ENCODE assay signal across 8 mouse cellular contexts in the genomic region with DNA sequence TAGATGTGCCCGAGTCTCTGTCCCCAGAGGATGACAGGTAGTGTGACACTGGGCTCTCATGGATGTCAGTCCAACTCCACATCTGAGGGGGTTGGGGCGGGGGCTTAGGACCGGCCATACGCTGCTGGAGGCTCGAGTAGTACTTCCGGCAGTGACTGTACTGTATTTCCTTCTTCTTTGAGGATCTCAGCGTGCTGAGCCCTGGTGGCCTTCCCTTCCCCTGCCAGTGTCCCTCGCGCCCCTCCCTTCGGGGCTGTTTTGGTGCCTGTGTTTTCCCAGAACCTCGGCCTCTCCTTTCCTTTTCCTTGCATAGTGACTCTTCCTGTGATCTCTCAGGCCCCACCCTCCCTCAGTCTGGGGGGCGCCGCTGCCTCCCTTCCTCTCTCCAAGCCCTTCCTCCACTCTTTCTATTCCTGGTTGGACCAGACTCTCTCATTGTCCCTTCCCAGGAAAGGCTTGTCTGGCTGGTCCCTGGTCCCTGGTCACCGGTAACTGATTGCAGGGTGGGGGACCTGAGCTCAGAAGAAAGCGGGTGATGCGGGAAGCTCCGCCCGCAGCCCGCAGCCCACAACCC.
A peak's percentile ranks its signal among the peaks of the same experiment; 100 is the strongest.
DNase-seq lines count a peak whose midpoint lies in the region; ATAC-seq and TF ChIP-seq lines count a peak whose summit lies in the region.

No protein-coding gene starts in this region.

- H3K27ac ChIP-seq in heart, postnatal 0 days (ENCODE audit: low read depth): peak overlapping the region; percentile 91
- peak overlapping the region; percentile 94 for H3K27ac ChIP-seq in kidney, postnatal 0 days

- H3K4me3 ChIP-seq in E14TG2a.4 (replicated peaks; ENCODE audit: low read length): peak overlapping the region; percentile 71
- peak overlapping the region; percentile 26; the same call in 1 of the 2 replicates for H3K4me3 ChIP-seq in heart, postnatal 0 days (ENCODE audit: low read depth, low read length)
- H3K4me3 ChIP-seq in kidney, postnatal 0 days (replicated peaks; ENCODE audit: low read depth, low read length): 0 out of 2 replicates have a peak overlapping the region, but pooled peaks have one; percentile 3

- no peak for TF ChIP-seq EP300 in heart, postnatal 0 days (IDR thresholded peaks at IDR 0.05; ENCODE audit: low read depth)

- WGBS in heart, postnatal 0 days: 15% methylated on average over 19 of the region's 19 CpGs
- WGBS in kidney, postnatal 0 days: 12% methylated on average over 19 of the region's 19 CpGs

- peak overlapping the region; percentile 54 for H3K4me2 ChIP-seq in heart, postnatal 0 days (ENCODE audit: low read depth, low read length)
- peak overlapping the region; percentile 37 for H3K4me2 ChIP-seq in kidney, postnatal 0 days (ENCODE audit: low read length)

- peak; percentile 18 for ATAC-seq in heart, postnatal 0 days (ENCODE audit: insufficient read depth, low read depth)
- ATAC-seq in kidney, postnatal 0 days (replicated peaks; ENCODE audit: low FRiP score, low read depth): peak; percentile 41; the same call in 1 of the 2 replicates

- no peak for TF ChIP-seq CTCF in E14TG2a.4 (conservative IDR thresholded peaks at IDR 0.05; ENCODE audit: low read length)
- TF ChIP-seq CTCF in heart, postnatal 0 days (IDR thresholded peaks at IDR 0.05; ENCODE audit: low read depth): 0 out of 2 replicates have a peak, but pooled peaks have one; percentile 1
- no peak for TF ChIP-seq CTCF in kidney, postnatal 0 days (IDR thresholded peaks at IDR 0.05; ENCODE audit: low read depth)

- H3K4me1 ChIP-seq in E14TG2a.4 (replicated peaks; ENCODE audit: low read depth, low read length): peaks cover 59% of the 10 kb centered on the region
- H3K4me1 ChIP-seq in heart, postnatal 0 days (ENCODE audit: control insufficient read depth, insufficient read depth): peaks cover 54% of the 10 kb centered on the region
- peaks cover 44% of the 10 kb centered on the region for H3K4me1 ChIP-seq in kidney, postnatal 0 days (replicated peaks; ENCODE audit: insufficient read depth, low read length)

- DNase-seq in embryo, embryonic 9.5 days (ENCODE audit: extremely low spot score): peak; percentile 59
- peak; percentile 75 for DNase-seq in heart, postnatal 0 days (ENCODE audit: low spot score)
- DNase-seq in kidney, postnatal 0 days (ENCODE audit: low spot score): peak; percentile 91
- DNase-seq in lung, postnatal 25 days (ENCODE audit: low spot score): peak; percentile 81
- peak; percentile 54 for DNase-seq in splenic B cell, adult 2 months (ENCODE audit: low read depth, low spot score)
- DNase-seq in layer of hippocampus, postnatal 36 days: no peak
- DNase-seq in layer of hippocampus, adult 9-11 months: no peak

- H3K9me3 ChIP-seq in E14TG2a.4 (ENCODE audit: low read length): no peaks in the 10 kb centered on the region
- no peaks in the 10 kb centered on the region for H3K9me3 ChIP-seq in heart, postnatal 0 days (replicated peaks; ENCODE audit: control insufficient read depth, low read length)
- no peaks in the 10 kb centered on the region for H3K9me3 ChIP-seq in kidney, postnatal 0 days (replicated peaks; ENCODE audit: low read length)

- H3K36me3 ChIP-seq in E14TG2a.4 (ENCODE audit: insufficient read depth, low read length): no peaks in the 10 kb centered on the region
- no peaks in the 10 kb centered on the region for H3K36me3 ChIP-seq in heart, postnatal 0 days (replicated peaks; ENCODE audit: control insufficient read depth, insufficient read depth, low read length)
- no peaks in the 10 kb centered on the region for H3K36me3 ChIP-seq in kidney, postnatal 0 days (ENCODE audit: insufficient read depth, low read length)
- H3K36me3 ChIP-seq in splenic B cell, adult 2 months (ENCODE audit: control insufficient read depth, insufficient read depth, low read length, poor library complexity, severe bottlenecking): no peaks in the 10 kb centered on the region

- peak overlapping the region; percentile 45 for H3K9ac ChIP-seq in heart, postnatal 0 days (replicated peaks; ENCODE audit: low read depth, low read length)
- peak overlapping the region; percentile 27; the same call in 1 of the 2 replicates for H3K9ac ChIP-seq in kidney, postnatal 0 days (ENCODE audit: low read depth, low read length)

- H3K27me3 ChIP-seq in E14TG2a.4 (ENCODE audit: insufficient read depth, low read length): no peaks in the 10 kb centered on the region
- H3K27me3 ChIP-seq in heart, postnatal 0 days (ENCODE audit: control insufficient read depth, insufficient read depth, low read length): no peaks in the 10 kb centered on the region
- H3K27me3 ChIP-seq in kidney, postnatal 0 days (ENCODE audit: insufficient read depth, low read length): no peaks in the 10 kb centered on the region
- no peaks in the 10 kb centered on the region for H3K27me3 ChIP-seq in splenic B cell, adult 2 months (ENCODE audit: control insufficient read depth, insufficient read depth, low read length, poor library complexity, severe bottlenecking)

Comparison
In these comparisons a context has a peak if more than half of its experiments do, and no peak if none do; other contexts are left out.
1. H3K4me3 ChIP-seq: peak in every context shown above with its lines; median percentile 71 in E14TG2a.4; 26 in heart, postnatal 0 days; 3 in kidney, postnatal 0 days.
2. DNase-seq: peak in embryo, embryonic 9.5 days (single experiment), heart, postnatal 0 days (single experiment), kidney, postnatal 0 days (single experiment), lung, postnatal 25 days (single experiment) and splenic B cell, adult 2 months (single experiment); none in layer of hippocampus, postnatal 36 days (0 of 2) and layer of hippocampus, adult 9-11 months (single experiment).